Mouse (Mus musculus) heart, embryonic 12.5 days (tissue): ENCODE measurements around the gene Trpm3. TPM values are rescaled to one million over a fixed set of nuclear protein-coding genes. Genes with fewer than 3 reads are reported as not detected.

Experiments used
- ATAC-seq: fragments of 200-750 bp; cut with Nextera tagmentation; 2 replicates; pipeline ENCODE4 v1.8.0; 2017; ENCODE audit warnings: moderate TSS enrichment, moderate library complexity; ENCODE audit not compliant: insufficient number of reproducible peaks, low FRiP score
- H3K27ac ChIP-seq: fragments of 300-500 bp; sonication (generic); 2 replicates; pipeline ENCODE4 v1.5.1; 2016; ENCODE audit warnings: mild to moderate bottlenecking, moderate library complexity; ENCODE audit not compliant: poor library complexity, severe bottlenecking
- H3K27me3 ChIP-seq: fragments of 300-500 bp; sonication (generic); replicated peaks from 2 replicates; pipeline ENCODE4 v1.6.1; 2016; ENCODE audit warnings: mild to moderate bottlenecking, moderate library complexity
- H3K36me3 ChIP-seq: fragments of 300-500 bp; sonication (generic); 2 replicates; pipeline ENCODE4 v1.6.1; 2016; ENCODE audit warnings: mild to moderate bottlenecking, moderate library complexity
- H3K4me1 ChIP-seq: fragments of 300-500 bp; sonication (generic); replicated peaks from 2 replicates; pipeline ENCODE4 v1.6.1; 2016; ENCODE audit warnings: mild to moderate bottlenecking
- H3K4me2 ChIP-seq: fragments of 300-500 bp; sonication (generic); 2 replicates; pipeline ENCODE4 v1.6.1; 2016; ENCODE audit warnings: mild to moderate bottlenecking, moderate library complexity
- H3K4me3 ChIP-seq: fragments of 300-500 bp; sonication (generic); 2 replicates; pipeline ENCODE4 v1.5.1; 2016; ENCODE audit warnings: mild to moderate bottlenecking
- H3K9ac ChIP-seq: fragments of 300-500 bp; sonication (generic); 2 replicates; pipeline ENCODE4 v1.6.1; 2016; ENCODE audit warnings: mild to moderate bottlenecking, moderate library complexity
- H3K9me3 ChIP-seq: fragments of 300-500 bp; sonication (generic); replicated peaks from 2 replicates; pipeline ENCODE4 v1.6.1; 2016; ENCODE audit warnings: mild to moderate bottlenecking, moderate library complexity
- WGBS: fragments of 180-500 bp; shearing (Covaris S2); methylation state at CpG from one replicate; pipeline ENCODE4 v1.1.7; 2016; 5-methylcytosine and 5-hydroxymethylcytosine counted together
- polyA plus RNA-seq: library from polyadenylated mRNA; unstranded; fragments of >200 nt; fragmentation: Nextera tagmentation; extraction: Ambion mirVana; gene quantifications from 2 replicates; pipeline ENCODE4 v1.2.1, GENCODE M21; 2016

The Trpm3 gene
- polyA plus RNA-seq, 1 experiment from 2014 or later = 1.0 TPM

DNA sequence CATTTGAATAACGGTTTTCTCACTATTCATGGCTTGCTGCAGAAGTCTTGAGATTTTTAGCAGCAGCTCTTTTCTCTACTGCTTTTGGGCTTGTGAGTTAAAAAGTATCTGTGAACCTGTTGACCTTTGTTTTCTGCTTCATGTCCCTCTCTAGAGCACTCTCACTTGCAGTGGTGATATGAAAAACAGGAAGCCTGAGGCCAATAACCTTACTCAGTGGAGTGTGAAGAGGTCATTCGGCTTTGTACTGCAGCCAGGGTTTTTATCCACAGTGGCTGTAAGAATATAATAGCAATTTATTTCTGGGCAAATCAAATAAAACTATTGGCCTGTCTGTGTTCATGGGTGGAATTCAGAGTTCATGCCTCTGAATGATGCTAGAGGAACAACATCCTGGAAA is 503.3 kb downstream of the Trpm3 start:
- H3K27me3 ChIP-seq = no peaks in the 10 kb centered on the region
- no peak for ATAC-seq
- H3K9ac ChIP-seq = no peak overlapping the region
- no peaks in the 10 kb centered on the region for H3K36me3 ChIP-seq
- no peak overlapping the region for H3K4me3 ChIP-seq
- no peak overlapping the region for H3K27ac ChIP-seq
- H3K4me2 ChIP-seq = no peak overlapping the region
- WGBS = 56% methylated on average over 2 of the region's 2 CpGs
- H3K9me3 ChIP-seq = no peaks in the 10 kb centered on the region
- peaks cover 4% of the 10 kb centered on the region for H3K4me1 ChIP-seq

DNA sequence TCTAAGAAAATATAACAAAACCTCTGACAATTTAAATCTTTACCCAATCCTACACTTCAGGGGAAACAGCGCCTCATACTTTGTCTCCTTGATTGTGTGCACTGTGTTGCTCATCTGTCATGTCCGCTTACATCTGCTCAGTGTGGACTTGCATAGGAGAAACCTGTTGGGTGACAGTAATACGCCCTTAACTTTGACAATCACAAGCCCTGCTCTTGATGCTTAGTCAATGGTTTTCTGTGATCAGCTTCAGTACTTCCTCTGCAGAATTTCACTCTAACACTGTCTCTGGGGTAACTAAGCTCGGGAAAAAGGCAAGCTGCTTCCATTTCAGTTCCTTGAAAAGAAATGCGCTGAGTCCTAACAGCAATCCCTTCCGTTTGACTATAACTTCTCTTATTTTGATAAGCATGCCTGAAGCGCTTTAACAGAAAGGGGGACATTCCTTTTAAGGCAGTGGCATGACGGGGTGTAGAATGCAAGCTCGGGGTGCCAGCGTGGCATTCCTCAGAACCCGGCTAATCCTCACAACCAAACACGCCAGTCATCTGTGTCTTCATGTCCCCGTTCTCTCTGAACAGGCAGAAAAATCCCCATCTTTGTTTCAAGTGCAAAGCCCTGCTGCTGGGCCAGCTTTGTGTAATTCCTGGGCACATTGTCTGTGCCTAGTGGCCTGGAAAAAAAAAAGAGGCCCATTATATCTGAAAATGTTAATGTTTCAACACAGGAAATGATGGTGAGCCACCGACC is 517.8 kb downstream of the Trpm3 start:
- WGBS = 70% methylated on average over 14 of the region's 14 CpGs
- H3K36me3 ChIP-seq = no peaks in the 10 kb centered on the region
- no peak for ATAC-seq

DNA sequence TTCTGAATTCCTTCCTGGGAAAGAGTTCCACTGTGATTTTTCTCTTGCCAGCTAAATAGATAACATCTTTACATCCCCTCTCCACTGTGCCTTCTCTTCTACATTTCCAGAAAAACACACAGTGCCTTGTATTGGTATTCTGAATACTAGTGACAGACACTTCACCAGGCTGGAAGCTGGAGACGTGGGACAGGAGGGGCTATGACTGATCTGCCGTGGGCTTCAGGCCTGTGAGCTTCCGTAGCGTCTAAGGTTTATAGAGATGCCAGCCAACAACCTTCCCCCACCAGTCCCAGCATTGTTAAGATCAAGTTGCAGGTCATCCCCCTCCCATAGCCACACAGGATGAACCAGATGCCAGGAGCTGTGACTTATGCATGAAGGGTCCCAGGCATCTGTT is 518.4 kb downstream of the Trpm3 start:
- Histone ChIP-seq H3K4me2 (no peak overlapping the region), H3K4me3 (no peak overlapping the region), H3K9ac (no peak overlapping the region), H3K27me3 (no peaks in the 10 kb centered on the region), H3K4me1 (no peaks in the 10 kb centered on the region), H3K9me3 (0 out of 2 replicates have a peak, but pooled peaks cover 7% of the 10 kb centered on the region), H3K36me3 (no peaks in the 10 kb centered on the region), H3K27ac (no peak overlapping the region)
- WGBS = 47% methylated on average over 4 of the region's 4 CpGs
- no peak for ATAC-seq

More for the DNA sequence above, 517.8 kb downstream of the Trpm3 start:
- H3K4me3 ChIP-seq = no peak overlapping the region
- H3K9ac ChIP-seq = no peak overlapping the region
- H3K9me3 ChIP-seq = 0 out of 2 replicates have a peak, but pooled peaks cover 7% of the 10 kb centered on the region
- H3K27me3 ChIP-seq = no peaks in the 10 kb centered on the region
- H3K4me2 ChIP-seq = no peak overlapping the region
- H3K27ac ChIP-seq = no peak overlapping the region
- no peaks in the 10 kb centered on the region for H3K4me1 ChIP-seq

DNA sequence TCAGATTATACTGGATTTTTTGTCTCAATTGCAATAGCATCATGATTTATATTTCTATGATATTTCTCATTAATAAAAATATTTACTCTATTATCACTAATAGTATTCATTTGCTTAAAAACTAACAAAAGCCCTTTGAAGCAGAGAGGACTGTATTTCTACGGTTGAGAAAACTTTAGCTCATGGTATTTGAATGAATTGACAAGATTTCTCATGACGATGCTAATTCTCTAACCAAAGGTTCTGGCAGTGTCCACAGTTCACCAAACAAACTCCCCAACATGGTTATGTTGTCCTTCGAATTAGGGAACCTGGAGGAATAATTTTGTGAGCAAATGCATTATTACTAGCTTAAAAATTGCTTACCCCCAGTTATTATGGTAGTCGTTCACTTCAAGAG is 526.6 kb downstream of the Trpm3 start:
- Histone ChIP-seq H3K9ac (no peak overlapping the region), H3K27me3 (no peaks in the 10 kb centered on the region), H3K4me1 (no peaks in the 10 kb centered on the region), H3K9me3 (no peaks in the 10 kb centered on the region), H3K4me3 (no peak overlapping the region), H3K36me3 (no peaks in the 10 kb centered on the region), H3K4me2 (no peak overlapping the region), H3K27ac (no peak overlapping the region)
- WGBS = 81% methylated on average over 4 of the region's 4 CpGs
- ATAC-seq = no peak

DNA sequence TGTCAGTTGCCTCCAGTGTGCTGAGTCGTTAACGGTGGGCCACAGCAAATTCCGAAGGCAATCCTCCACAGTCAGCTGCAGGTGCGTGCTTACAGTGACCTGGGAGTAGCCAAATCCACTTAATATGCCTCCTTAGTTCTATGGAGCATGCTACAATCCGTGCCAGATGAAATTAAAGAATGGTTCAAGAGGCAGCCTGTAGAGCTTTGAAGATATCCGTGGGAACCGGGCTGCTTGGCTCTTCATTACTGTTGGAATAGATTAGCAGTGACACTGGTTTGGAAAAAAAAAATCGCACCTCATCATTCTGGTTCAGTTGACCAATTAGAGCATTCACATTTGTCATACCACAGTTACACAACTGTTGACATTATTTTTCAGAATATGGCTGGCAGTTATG is 531.4 kb downstream of the Trpm3 start:
- Histone ChIP-seq H3K27me3 (no peaks in the 10 kb centered on the region), H3K9ac (no peak overlapping the region), H3K36me3 (no peaks in the 10 kb centered on the region), H3K4me1 (no peaks in the 10 kb centered on the region), H3K4me2 (no peak overlapping the region), H3K9me3 (no peaks in the 10 kb centered on the region), H3K27ac (no peak overlapping the region), H3K4me3 (no peak overlapping the region)
- ATAC-seq = no peak
- WGBS = 80% methylated on average over 8 of the region's 8 CpGs

DNA sequence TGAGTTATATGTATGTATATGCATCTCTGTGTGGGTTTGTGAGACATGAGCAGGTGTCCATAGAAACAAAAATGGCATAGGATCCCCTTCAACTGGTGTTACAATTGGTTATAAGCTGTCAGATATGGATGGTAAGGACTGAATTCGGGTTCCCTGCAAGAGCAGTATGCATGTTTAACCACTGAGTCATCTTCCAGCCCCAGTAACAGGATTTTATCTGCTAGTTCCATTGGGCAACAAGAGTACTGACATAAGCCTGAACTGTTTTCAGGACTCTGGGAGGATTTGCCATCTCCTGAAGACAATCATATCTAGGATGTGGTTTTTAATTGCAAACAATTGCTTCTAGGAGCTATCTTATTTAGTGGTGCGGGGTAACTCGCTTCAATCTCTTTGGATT is 534.0 kb downstream of the Trpm3 start:
- no peak overlapping the region for H3K4me2 ChIP-seq
- H3K9me3 ChIP-seq = no peaks in the 10 kb centered on the region
- H3K9ac ChIP-seq = no peak overlapping the region
- no peaks in the 10 kb centered on the region for H3K4me1 ChIP-seq
- H3K36me3 ChIP-seq = no peaks in the 10 kb centered on the region
- H3K27me3 ChIP-seq = no peaks in the 10 kb centered on the region
- 72% methylated on average over 3 of the region's 3 CpGs for WGBS
- ATAC-seq = no peak
- H3K4me3 ChIP-seq = no peak overlapping the region
- H3K27ac ChIP-seq = no peak overlapping the region

DNA sequence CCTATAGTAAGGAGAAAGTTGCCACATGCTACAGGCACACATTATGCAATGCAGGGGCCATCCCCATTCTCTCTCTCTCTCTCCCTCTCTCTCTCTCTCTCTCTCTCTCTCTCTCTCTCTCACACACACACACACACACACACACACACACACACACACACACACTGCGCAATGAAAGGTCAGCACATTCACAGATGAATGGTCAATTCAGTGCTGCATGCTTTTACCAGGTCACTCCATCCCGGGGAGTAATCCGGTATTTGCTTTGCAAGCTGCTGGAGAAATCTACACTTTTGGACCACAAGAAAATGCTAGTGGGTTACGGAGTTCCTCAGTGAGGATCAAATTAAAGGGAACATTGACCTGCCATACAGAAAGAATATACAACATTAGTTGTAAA is 537.4 kb downstream of the Trpm3 start:
- no peaks in the 10 kb centered on the region for H3K4me1 ChIP-seq
- no peaks in the 10 kb centered on the region for H3K27me3 ChIP-seq
- H3K4me2 ChIP-seq = no peak overlapping the region
- no peak for ATAC-seq
- H3K36me3 ChIP-seq = no peaks in the 10 kb centered on the region
- H3K9me3 ChIP-seq = no peaks in the 10 kb centered on the region
- no peak overlapping the region for H3K27ac ChIP-seq
- H3K9ac ChIP-seq = no peak overlapping the region
- H3K4me3 ChIP-seq = no peak overlapping the region
- 75% methylated on average over 4 of the region's 4 CpGs for WGBS

DNA sequence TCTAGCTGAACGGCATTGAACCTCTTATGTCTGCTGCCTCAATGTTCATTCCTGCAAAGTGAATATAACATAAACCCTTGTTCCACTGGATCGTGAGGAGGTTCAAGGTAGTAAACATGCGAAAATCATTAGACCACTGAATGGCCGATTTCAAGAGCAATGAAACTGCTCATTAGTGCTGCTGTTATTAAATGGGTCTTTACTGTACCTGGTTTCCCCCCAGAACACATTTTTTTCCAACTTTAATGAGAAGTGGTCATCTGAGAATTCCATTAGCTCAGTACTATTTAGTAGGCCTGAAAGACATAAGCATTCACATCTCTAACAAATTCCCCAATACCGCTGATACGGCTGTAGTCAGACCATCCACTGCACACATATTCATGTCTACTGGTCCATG is 543.4 kb downstream of the Trpm3 start:
- Histone ChIP-seq H3K27ac (no peak overlapping the region), H3K36me3 (no peaks in the 10 kb centered on the region), H3K9ac (no peak overlapping the region), H3K4me3 (no peak overlapping the region), H3K4me2 (no peak overlapping the region), H3K27me3 (no peaks in the 10 kb centered on the region), H3K9me3 (no peaks in the 10 kb centered on the region), H3K4me1 (0 out of 2 replicates have a peak, but pooled peaks cover 3% of the 10 kb centered on the region)
- no peak for ATAC-seq
- 89% methylated on average over 6 of the region's 6 CpGs for WGBS

DNA sequence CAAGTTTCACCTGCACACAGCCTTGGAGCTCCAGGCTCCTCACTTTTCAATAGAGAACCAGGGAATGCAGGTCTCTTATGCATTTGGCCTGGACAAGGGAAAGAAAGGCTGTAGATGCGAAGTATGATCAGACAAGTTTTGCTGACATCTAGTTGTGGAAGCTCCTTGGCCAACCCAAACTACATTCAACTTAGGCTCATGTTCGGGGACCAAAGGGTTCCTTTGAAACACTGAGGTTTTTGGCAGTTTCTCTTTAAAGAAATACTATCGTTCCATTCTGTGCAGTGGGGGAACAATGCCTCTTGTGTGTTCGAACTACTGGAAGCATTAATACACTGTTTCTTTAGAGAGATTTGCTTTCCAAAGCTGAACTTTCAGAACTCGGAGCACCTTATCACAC is 553.1 kb downstream of the Trpm3 start:
- ATAC-seq = no peak
- H3K4me2 ChIP-seq = no peak overlapping the region
- no peaks in the 10 kb centered on the region for H3K36me3 ChIP-seq
- no peak overlapping the region for H3K9ac ChIP-seq
- no peaks in the 10 kb centered on the region for H3K4me1 ChIP-seq
- H3K27ac ChIP-seq = no peak overlapping the region
- H3K27me3 ChIP-seq = 0 out of 2 replicates have a peak, but pooled peaks cover 4% of the 10 kb centered on the region
- H3K4me3 ChIP-seq = no peak overlapping the region
- no peaks in the 10 kb centered on the region for H3K9me3 ChIP-seq
- 73% methylated on average over 5 of the region's 5 CpGs for WGBS

DNA sequence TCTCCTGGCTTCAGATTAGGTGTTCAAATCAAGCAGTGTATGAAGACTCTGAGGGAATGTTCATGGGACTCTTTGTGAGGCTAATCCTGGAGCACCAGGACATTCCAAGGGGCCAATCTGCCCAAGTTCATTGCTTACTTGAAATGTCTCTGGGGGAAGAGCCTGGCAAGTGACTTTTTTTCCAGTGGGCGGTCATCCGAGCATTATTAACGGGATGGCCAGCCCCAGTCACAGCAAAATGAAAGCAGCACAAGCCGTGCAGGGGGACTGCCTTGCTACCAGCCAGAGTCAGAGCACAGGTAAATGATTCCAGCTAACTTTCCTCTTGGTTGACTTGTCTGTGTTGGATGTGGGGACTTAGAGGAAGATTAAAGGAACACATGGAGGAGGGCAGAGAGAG is 553.7 kb downstream of the Trpm3 start:
- no peak overlapping the region for H3K4me2 ChIP-seq
- WGBS = 63% methylated on average over 4 of the region's 4 CpGs
- H3K4me3 ChIP-seq = no peak overlapping the region
- no peak overlapping the region for H3K9ac ChIP-seq
- H3K27me3 ChIP-seq = 0 out of 2 replicates have a peak, but pooled peaks cover 4% of the 10 kb centered on the region
- no peak for ATAC-seq
- no peaks in the 10 kb centered on the region for H3K36me3 ChIP-seq
- H3K9me3 ChIP-seq = no peaks in the 10 kb centered on the region
- H3K4me1 ChIP-seq = no peaks in the 10 kb centered on the region
- H3K27ac ChIP-seq = no peak overlapping the region

DNA sequence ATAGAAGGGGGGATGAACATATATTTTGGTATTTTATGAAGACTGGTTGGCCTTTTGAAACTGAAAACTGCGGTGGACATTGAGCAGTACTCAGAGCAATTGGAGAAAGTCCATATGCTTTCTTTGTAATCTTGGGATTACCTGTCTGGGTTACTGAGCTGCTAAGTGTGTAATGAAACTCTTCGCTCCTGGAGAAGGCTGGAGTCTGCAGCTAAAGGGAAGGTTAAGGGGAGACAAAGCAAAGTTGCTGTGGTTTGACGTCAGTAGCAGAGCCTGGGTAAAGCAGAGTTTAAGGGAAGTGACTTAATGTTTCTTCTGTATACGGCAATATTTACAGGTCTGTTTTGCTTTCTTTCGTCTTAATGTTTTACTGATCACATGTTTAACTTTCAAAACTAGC is 554.1 kb downstream of the Trpm3 start:
- H3K4me3 ChIP-seq = no peak overlapping the region
- 77% methylated on average over 5 of the region's 5 CpGs for WGBS
- no peaks in the 10 kb centered on the region for H3K36me3 ChIP-seq
- H3K4me1 ChIP-seq = no peaks in the 10 kb centered on the region
- no peak overlapping the region for H3K9ac ChIP-seq
- H3K9me3 ChIP-seq = no peaks in the 10 kb centered on the region
- H3K4me2 ChIP-seq = no peak overlapping the region
- no peak for ATAC-seq
- H3K27ac ChIP-seq = no peak overlapping the region
- 0 out of 2 replicates have a peak, but pooled peaks cover 4% of the 10 kb centered on the region for H3K27me3 ChIP-seq

DNA sequence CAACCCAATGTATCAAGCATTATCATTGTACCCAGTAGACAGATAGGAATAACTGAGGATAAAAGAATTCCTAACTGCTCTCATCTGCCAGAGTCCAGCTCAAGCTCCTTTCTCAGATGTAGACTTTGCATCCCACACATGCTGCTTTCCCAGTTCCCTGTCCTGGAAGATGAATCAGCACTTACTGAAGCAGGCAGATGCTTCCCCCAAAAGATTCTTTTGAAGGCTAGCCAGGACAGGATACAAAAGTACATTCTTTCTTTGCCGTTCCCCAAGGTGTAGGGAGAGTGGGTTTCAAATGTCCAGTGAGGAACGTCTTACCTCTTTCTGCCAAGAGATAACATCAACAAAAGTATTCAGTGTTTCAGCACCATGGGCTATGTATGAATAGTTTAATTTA is 556.6 kb downstream of the Trpm3 start:
- Histone ChIP-seq H3K4me3 (no peak overlapping the region), H3K36me3 (no peaks in the 10 kb centered on the region), H3K9me3 (no peaks in the 10 kb centered on the region), H3K27ac (no peak overlapping the region), H3K4me2 (no peak overlapping the region), H3K4me1 (no peaks in the 10 kb centered on the region), H3K9ac (no peak overlapping the region), H3K27me3 (0 out of 2 replicates have a peak, but pooled peaks cover 4% of the 10 kb centered on the region)
- ATAC-seq = no peak
- WGBS = 38% methylated on average over 2 of the region's 2 CpGs
